Mouse (Mus musculus) brain, embryonic 14.5 days (tissue): Measurements from ENCODE around the gene Vps37d. TPM values are rescaled to one million over a fixed set of nuclear protein-coding genes. Genes with fewer than 3 reads are reported as not detected.

Experiments used
- DNase-seq: peaks from one replicate; pipeline ENCODE4 v3.0.0-alpha.2; 2011; ENCODE audit warnings: low read depth
- CTCF ChIP-seq: fragments of 200-500 bp; IDR thresholded peaks from 2 replicates; pipeline ENCODE4 v1.5.1; 2012; ENCODE audit warnings: inconsistent platforms, mild to moderate bottlenecking, moderate library complexity, borderline replicate concordance; ENCODE audit not compliant: insufficient read depth, insufficient read length; ENCODE audit errors: extremely low read depth
- POLR2A ChIP-seq: fragments of 200-500 bp; IDR thresholded peaks from 2 replicates; pipeline ENCODE4 v1.6.1; 2012; ENCODE audit warnings: mild to moderate bottlenecking, inconsistent platforms, borderline replicate concordance; ENCODE audit not compliant: poor library complexity, insufficient read depth, insufficient read length, severe bottlenecking; ENCODE audit errors: extremely low read depth
- polyA plus RNA-seq: library from polyadenylated mRNA; depleted of rRNA; stranded (reverse); fragments of >200 nt; gene quantifications from 2 replicates; pipeline ENCODE4 v1.2.3, GENCODE M21; 2012; rRNA removed

Vps37d gene
- polyA plus RNA-seq: 63.2 and 75.0 TPM in 2 replicates

- TF ChIP-seq POLR2A (peak; percentile 54), CTCF (peak; percentile 86)
- DNase-seq: peak; percentile 95
These were observed at the start of gene Vps37d for GRCm38 (mm10) chr5:135077564-135078481. Gene Vps37d, minus strand, starts transcription at chr5:135078266.

DNA sequence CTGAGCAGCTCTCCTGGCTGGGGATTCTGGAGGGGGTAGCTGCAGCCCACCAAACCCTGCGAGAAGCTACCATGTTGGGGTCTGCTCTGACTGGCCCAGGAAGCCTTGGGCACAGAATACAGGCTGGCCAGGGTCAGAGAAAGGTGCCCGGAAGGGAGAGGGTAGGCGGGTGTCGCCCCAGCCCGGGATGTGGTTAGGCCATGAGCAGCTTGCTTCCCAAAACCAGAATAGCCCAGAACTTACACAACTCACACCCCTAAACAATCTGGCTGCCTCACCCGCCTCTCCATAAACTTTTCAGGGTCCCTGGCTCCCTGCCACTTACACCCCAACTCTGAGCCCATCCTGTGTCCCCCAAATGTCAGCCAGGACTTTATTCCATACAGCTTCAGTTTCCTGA, 49.6 kb upstream of the Vps37d start:
- TF ChIP-seq POLR2A (no peak), CTCF (no peak)
- DNase-seq: no peak

DNA sequence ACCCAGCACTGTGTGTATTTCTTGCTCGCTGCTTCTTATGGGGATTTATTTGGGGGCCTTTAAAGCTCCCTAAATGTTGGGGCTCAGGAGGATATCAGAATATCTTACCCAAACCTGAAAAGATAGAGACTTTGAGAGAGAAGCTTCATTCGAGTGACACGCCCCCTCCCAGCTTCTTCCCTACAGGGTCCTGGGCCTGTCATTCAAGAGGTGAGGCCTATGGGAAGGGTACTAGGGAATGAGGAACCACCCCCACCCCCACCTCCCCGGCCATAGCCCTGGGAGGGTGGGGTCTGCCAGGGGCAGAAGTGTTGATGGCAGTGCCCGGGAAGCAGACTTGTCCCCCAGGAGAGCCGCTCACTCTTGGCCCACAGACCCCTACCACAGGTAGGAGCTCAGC, 48.1 kb upstream of the Vps37d start:
- DNase-seq: no peak
- TF ChIP-seq POLR2A (no peak), CTCF (no peak)

- DNase-seq: peak; percentile 3
- TF ChIP-seq CTCF (no peak), POLR2A (no peak)
These were observed 42.7 kb upstream of the Vps37d start for GRCm38 (mm10) chr5:135120753-135121152.

- DNase-seq: peak; percentile 69
These were observed 40.6 kb upstream of the Vps37d start for GRCm38 (mm10) chr5:135118589-135119081.

GRCm38 (mm10) chr5:135115241-135115640, 37.2 kb upstream of the Vps37d start:
- TF ChIP-seq CTCF: no peak
- TF ChIP-seq POLR2A: no peak

More at GRCm38 (mm10) chr5:135118589-135119081, 40.6 kb upstream of the Vps37d start:
- TF ChIP-seq CTCF (peak; percentile 73), POLR2A (no peak)

DNA sequence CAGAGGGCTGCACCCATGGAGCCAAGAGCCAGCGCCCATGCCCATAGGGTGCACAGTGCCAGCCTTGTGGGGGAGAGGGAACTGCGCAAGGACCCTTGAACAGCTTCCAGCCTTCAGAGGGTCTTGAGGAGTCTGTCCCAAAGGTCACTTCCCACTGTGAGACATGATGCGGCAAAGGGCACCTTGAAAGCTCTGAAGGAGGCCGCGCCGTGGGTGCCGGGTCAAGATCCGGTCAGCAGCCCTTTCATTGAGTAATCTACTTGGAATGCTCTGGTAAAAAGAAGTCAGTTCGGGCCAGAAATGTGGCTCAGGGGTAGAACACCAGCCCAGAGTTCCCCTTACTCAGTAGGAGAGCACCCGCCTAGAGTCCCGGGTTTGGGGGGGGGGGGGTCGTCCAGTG, 35.7 kb upstream of the Vps37d start:
- no peak for TF ChIP-seq CTCF
- TF ChIP-seq POLR2A: no peak
- DNase-seq: no peak

More at GRCm38 (mm10) chr5:135115241-135115640, 37.2 kb upstream of the Vps37d start:
- DNase-seq: no peak

- TF ChIP-seq CTCF: no peak
- TF ChIP-seq POLR2A: no peak
- DNase-seq: no peak
These were observed 31.9 kb upstream of the Vps37d start for GRCm38 (mm10) chr5:135109976-135110375.

- no peak for DNase-seq
- TF ChIP-seq CTCF (no peak), POLR2A (no peak)
These were observed 31.4 kb upstream of the Vps37d start for GRCm38 (mm10) chr5:135109426-135109825.

GRCm38 (mm10) chr5:135109017-135109416, 31.0 kb upstream of the Vps37d start:
- TF ChIP-seq CTCF: no peak
- no peak for TF ChIP-seq POLR2A
- no peak for DNase-seq
